Mouse (Mus musculus) forelimb bud, embryonic 11.5 days (tissue): ENCODE data around the gene Pcsk1.

Source experiments
- DNase-seq: peaks from one replicate; pipeline ENCODE4 v3.0.0-alpha.2; 2012; ENCODE audit warnings: low read depth, low spot score

The Pcsk1 gene

GRCm38 (mm10) chr13:75089721-75090410 lies at the start of gene Pcsk1:
TSS of gene Pcsk1 (plus strand) at chr13:75089826.
- DNase-seq = no peak

DNA sequence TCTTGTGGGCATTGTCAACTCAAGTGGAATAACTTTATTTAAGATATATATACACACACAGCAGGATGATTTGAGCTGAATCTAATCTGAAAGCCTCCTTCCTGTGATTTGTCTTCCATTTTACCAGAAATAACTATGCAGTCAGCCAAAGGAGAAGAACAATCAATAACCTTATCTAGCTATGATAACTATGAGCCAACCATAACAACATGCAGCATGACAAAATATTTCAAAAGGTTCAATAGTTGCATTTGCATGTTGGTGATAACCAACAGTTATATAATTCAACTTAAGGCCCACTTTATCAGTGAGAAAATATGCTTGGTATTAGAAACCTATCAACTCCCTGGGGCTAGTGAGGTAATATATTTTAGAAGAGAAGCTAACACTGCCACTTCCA lies 30.8 kb upstream of the Pcsk1 start:
- DNase-seq = no peak

- no peak for DNase-seq
Observed at GRCm38 (mm10) chr13:75063947-75064346, 25.7 kb upstream of the Pcsk1 start.

- DNase-seq = peak; percentile 77
Observed at GRCm38 (mm10) chr13:75088597-75088996, 1.0 kb upstream of the Pcsk1 start.

- DNase-seq = no peak
Observed at GRCm38 (mm10) chr13:75090411-75090779, 769 bp downstream of the Pcsk1 start.

DNA sequence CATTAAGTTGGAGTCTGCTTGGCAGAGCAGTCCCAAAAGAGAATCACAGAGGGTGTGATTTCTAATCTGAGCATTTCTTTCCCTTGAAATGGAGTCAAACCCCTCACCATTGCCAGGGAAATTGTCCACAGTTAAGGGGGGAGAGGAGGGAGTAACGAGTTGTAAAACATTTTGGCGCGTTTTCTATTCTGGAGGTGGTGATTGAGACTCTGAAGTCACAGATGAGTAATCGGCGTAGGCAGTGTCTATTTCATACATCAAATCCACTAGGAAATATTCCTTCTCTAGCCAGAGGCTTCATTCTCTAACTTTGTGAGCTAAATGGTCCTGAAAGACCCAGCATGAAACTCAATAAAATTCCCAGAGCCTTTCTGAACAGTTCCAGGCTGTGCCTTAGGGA lies 1.4 kb downstream of the Pcsk1 start:
- no peak for DNase-seq

- no peak for DNase-seq
Observed at GRCm38 (mm10) chr13:75095487-75095886, 5.9 kb downstream of the Pcsk1 start.

DNA sequence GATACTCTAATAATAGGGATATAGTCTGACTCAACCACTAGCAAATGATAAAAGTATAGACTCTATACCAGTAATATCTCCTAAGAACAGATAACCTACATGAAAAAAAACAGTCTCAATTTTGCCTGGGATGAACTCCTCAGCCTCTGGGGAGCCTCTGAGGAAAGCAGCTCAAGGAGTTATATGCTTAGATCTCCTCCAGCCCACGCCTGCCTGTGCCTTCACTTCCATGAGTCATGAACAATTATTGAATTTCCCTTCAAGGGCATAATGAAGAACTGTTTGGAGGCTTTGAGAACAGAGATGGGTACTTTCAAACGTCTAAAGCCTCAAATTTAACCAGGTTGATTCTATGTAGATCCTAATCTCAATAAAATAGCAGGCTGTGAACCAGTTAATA lies 23.5 kb downstream of the Pcsk1 start:
- DNase-seq = no peak

DNA sequence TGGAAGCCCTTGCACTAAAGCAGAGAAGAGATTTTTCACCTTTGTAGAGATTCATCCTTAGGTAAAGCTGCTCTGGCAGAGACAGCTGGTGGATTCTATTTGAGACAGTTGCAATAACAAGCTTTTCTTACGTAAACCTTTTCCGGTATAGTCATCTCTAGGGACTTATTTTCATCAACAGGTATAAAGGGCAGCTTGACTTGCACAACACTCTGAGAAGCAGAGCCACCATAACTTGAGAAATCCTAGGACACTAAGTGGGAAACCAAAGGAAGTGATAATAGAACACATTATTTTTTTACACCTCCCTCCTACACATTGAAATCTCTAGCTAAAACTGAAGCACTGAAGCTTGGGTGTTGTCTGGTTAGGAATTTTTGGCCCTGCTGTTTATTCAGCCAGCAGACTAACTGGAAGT lies 24.4 kb downstream of the Pcsk1 start:
- DNase-seq = no peak

DNA sequence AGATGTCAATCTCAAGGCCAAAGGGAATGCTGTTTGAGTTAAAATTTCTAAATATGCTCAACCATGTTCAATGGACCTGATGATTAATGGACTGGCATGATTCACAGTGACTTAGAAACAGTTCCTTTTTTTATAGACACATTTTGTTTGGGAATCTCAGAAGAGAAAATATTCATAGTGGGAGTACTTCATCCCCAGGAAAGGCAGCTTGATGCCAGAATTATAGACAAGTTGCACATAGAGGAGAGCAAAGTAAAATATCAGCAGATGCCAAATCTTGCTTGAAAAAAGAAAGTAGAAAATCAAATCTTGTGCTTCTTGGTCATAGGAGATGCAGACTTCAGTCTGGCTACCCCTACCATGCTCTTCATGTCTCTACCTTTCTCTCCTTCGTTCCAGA lies 25.2 kb downstream of the Pcsk1 start:
- no peak for DNase-seq

DNA sequence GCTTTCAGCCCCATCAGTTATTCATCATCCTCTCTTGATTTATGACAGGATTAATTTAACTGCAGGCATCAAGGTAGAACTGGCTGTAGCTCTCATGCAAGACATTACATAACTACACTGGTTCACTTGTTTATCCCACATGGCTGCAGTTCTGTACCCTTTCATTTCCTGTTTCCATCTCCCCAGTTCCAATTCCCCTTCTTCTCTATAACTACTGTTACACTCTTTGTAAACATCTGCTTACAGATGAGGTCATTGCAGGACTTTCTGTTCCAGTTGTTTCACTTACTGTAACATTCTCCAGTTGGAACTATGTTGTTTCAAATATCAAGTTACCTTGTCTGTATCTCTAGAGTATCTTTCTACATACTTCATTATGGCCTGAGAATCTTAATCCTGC lies 46.2 kb downstream of the Pcsk1 start:
- no peak for DNase-seq

- no peak for DNase-seq
Observed at GRCm38 (mm10) chr13:75160661-75161060, 71.0 kb downstream of the Pcsk1 start.

DNA sequence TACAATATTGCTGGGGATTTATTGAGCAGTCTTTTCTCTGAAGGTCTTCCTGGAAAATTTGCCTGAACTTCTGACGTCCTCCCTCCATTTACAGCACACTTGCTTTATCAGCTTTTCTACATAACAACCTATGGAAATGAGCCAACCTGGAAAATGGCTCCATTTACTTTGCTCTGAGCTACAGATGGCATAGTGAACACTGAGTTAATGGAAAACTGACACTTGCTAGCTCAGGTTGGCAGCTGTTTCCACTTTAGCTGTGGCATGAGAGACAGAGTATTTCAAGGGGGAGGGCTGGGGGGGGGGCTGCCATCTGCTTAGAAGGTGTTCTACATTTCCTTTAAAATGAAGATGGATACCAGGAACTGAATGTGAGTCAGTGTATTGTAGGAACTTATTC lies 73.8 kb downstream of the Pcsk1 start:
- peak; percentile 8 for DNase-seq
